Mouse (Mus musculus) testis, adult 2 months (tissue): ENCODE results near the gene Timp2.

ENCODE experiments used
- CTCF ChIP-seq: fragments of 200-500 bp; IDR thresholded peaks from 2 replicates; pipeline ENCODE4 v1.5.1; 2012; ENCODE audit warnings: low read depth, mild to moderate bottlenecking, inconsistent platforms, low read length, moderate library complexity; ENCODE audit not compliant: control insufficient read depth, insufficient read depth, insufficient replicate concordance
- POLR2A ChIP-seq: fragments of 200-500 bp; IDR thresholded peaks from 2 replicates; pipeline ENCODE4 v1.6.1; 2012; ENCODE audit warnings: low read depth, mild to moderate bottlenecking, inconsistent platforms, low read length, moderate library complexity; ENCODE audit not compliant: control insufficient read depth

DNA sequence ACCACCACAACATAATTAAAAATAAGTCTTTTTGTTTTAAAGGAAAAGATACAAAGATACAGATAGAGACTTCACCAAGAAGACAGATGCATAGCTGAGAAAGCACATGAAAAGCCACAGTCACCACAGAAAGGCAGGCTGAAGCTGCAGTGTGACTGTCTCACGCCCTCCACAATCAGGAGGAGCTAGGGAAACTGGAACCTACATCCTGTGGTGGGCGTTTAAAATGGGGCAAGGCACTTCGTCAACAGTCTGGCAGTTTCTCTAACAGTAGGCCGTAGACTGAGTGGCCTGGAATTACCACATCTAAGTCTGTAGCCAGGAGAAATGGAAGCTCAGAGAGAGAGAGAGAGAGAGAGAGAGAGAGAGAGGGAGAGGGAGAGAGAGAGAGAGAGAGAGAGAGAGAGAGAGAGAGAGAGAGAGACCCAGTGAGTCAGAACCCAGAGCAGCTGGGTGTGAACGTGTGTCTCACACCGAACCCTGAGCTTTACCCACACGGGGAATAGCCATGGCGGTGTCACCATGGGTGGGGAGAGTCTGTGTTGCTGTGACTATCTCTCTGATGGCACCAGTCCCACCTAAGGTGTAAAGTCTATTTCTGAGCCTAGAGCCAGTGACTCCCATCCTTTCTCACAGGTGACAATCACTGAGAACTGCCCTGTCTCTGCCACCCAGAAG is 17.9 kb downstream of the Timp2 start:
- TF ChIP-seq CTCF (no peak), POLR2A (no peak)
